Mouse (Mus musculus): Measurements from ENCODE around the gene Slc2a9.

DNA sequence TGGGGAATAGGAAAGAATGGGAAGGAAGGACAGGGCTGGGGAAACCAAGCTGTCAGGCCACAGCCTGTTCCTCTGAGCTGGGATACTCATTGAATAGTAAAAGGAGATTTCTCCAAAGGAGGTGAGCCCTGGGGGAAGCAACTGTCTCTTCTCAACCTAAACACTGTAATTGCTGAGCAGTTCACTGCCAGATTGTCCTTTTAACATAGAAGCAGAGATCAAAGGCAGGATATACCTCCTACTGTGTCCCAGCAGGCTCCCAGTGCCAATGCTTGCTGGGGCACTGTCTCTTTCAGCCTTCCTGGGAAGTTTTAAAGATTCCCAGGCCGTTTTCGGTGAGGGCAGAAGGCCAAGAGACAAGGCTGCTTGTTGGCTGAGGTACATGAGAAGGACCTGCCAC lies 10.0 kb upstream of the Slc2a9 start:
- TF ChIP-seq POLR2A (IDR thresholded peaks at IDR 0.05; ENCODE audit: low read depth, low read length) (no peak), CTCF (conservative IDR thresholded peaks at IDR 0.05; ENCODE audit: insufficient read depth, insufficient read length, low read depth, low read length) (no peak)

Measured in kidney, adult 2 months (tissue).